Mouse (Mus musculus) liver, embryonic 14.5 days (tissue): ENCODE measurements around the gene Katnb1.

Experiments
- CTCF ChIP-seq: IDR thresholded peaks from 2 replicates; pipeline ENCODE4 v1.5.1; 2016; ENCODE audit warnings: antibody characterized with exemption, low read depth, control low read depth
- EP300 ChIP-seq: IDR thresholded peaks from 2 replicates; pipeline ENCODE4 v1.6.1; 2016; ENCODE audit warnings: antibody characterized with exemption, low read depth

DNA sequence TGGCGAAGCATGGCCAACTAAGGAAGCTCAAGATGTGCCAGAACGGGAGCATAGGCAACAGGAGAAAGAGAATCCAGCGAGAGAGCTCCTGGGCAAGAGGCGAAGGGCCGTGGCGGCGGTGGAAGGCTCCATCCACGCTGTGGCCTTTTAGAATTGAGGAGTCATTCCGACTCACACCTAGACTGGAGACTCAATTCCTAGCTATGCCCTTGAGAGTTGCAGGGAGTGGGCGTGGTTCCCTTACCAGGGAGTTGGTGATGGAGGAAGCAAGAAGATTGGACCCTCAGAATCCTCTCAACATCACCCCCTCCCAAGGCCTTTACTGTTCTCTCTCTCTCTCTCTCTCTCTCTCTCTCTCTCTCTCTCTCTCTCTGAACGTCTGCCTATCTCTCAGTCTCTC is 664 bp downstream of the Katnb1 start:
- no peak for TF ChIP-seq EP300
- TF ChIP-seq CTCF: no peak; the same call in 1 of the 2 replicates
